Mouse (Mus musculus) heart, postnatal 0 days (tissue): ENCODE results near the gene Rnf181. TPM values are rescaled to one million over a fixed set of nuclear protein-coding genes. Genes with fewer than 3 reads are reported as not detected.

Source experiments
- ATAC-seq: fragments of 200-750 bp; cut with Nextera tagmentation; 2 replicates; pipeline ENCODE4 v1.8.0; 2017; ENCODE audit warnings: low read depth, moderate number of reproducible peaks, moderate library complexity; ENCODE audit not compliant: insufficient read depth
- DNase-seq: peaks from one replicate; pipeline ENCODE4 v3.0.0-alpha.2; 2016; ENCODE audit warnings: low spot score
- H3K27ac ChIP-seq: fragments of 300-500 bp; sonication (generic); 2 replicates; pipeline ENCODE4 v1.5.1; 2014; ENCODE audit warnings: low read depth, mild to moderate bottlenecking
- H3K27me3 ChIP-seq: fragments of 300-500 bp; sonication (generic); 2 replicates; pipeline ENCODE4 v1.6.1; 2014; ENCODE audit warnings: low read length, mixed read lengths; ENCODE audit not compliant: control insufficient read depth, insufficient read depth
- H3K36me3 ChIP-seq: fragments of 300-500 bp; sonication (generic); replicated peaks from 2 replicates; pipeline ENCODE4 v1.6.1; 2014; ENCODE audit warnings: low read length, mixed read lengths; ENCODE audit not compliant: control insufficient read depth, insufficient read depth
- H3K4me1 ChIP-seq: fragments of 300-500 bp; sonication (generic); 2 replicates; pipeline ENCODE4 v1.6.1; 2014; ENCODE audit warnings: antibody characterized with exemption; ENCODE audit not compliant: control insufficient read depth, insufficient read depth
- H3K4me2 ChIP-seq: fragments of 300-500 bp; sonication (generic); 2 replicates; pipeline ENCODE4 v1.6.1; 2014; ENCODE audit warnings: low read depth, mild to moderate bottlenecking, low read length, moderate library complexity
- H3K4me3 ChIP-seq: fragments of 300-500 bp; sonication (generic); 2 replicates; pipeline ENCODE4 v1.5.1; 2014; ENCODE audit warnings: low read depth, low read length
- H3K9ac ChIP-seq: fragments of 300-500 bp; sonication (generic); replicated peaks from 2 replicates; pipeline ENCODE4 v1.6.1; 2014; ENCODE audit warnings: low read depth, low read length, mixed read lengths
- H3K9me3 ChIP-seq: fragments of 300-500 bp; sonication (generic); replicated peaks from 2 replicates; pipeline ENCODE4 v1.6.1; 2016; ENCODE audit warnings: low read length; ENCODE audit not compliant: control insufficient read depth
- CTCF ChIP-seq: IDR thresholded peaks from 2 replicates; pipeline ENCODE4 v1.5.1; 2016; ENCODE audit warnings: antibody characterized with exemption, control low read depth, low read depth
- EP300 ChIP-seq: IDR thresholded peaks from 2 replicates; pipeline ENCODE4 v1.6.1; 2016; ENCODE audit warnings: antibody characterized with exemption, low read depth
- WGBS: fragments of 180-500 bp; shearing (Covaris S2); extraction: QIAGEN DNeasy Blood & Tissue Kit; methylation state at CpG from one replicate; pipeline ENCODE4 v1.1.7; 2014; 5-methylcytosine and 5-hydroxymethylcytosine counted together
- polyA plus RNA-seq: library from polyadenylated mRNA; unstranded; fragments of >200 nt; fragmentation: Nextera tagmentation; extraction: Ambion mirVana; gene quantifications from 2 replicates; pipeline ENCODE4 v1.2.1, GENCODE M21; 2015
- total RNA-seq: library from RNA; depleted of rRNA; stranded (reverse); fragments of >200 nt; gene quantifications from 2 replicates; pipeline ENCODE4 v1.2.3, GENCODE M21; 2014; ENCODE audit warnings: low replicate concordance

The Rnf181 gene
- total and polyA plus RNA-seq, 2 experiments from 2014 or later, result 53.5 to 74.9 TPM

DNA sequence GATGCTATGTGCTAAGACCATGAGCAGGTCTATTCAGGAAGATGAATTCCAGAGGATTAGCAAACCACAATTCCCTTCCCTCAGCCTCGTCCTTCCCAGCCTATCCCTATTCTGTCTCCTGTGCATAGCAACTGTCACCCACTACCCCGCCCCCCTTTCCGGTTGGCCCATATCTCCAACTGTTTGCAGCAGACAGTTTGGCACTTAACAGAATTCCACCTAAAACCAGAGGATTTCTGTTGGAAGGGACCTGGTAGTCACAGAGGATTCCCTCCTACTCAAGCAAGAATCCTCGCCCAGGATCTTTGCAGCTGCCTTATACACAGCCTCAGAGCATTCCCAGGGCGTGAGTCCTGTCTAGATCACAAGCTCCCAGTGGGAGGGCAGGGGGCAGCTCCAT, 4.4 kb upstream of the Rnf181 start:
- DNase-seq, result peak; percentile 48

DNA sequence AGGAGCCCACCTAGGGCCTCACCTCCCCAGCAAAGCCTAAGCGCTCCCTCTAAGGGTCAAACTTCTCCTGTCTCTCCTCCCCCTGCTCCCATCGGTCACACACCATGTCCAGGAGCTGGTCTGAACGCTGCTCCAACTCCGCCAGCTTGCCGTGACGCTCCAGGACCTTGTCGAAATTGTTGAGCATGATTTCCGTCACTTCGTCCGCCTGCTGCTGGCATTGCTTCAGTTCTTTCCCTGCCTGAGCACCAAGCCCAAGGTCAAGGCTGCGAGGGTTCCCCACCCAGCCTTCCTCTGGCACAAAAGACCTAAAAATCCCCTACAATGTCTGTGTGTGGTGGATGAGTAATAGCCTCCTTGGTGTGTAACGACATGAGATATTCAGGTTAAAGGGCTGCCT, 3.3 kb upstream of the Rnf181 start:
- no peak overlapping the region for H3K4me2 ChIP-seq
- DNase-seq (no peak), ATAC-seq (no peak)
- TF ChIP-seq EP300, result no peak
- TF ChIP-seq CTCF, result no peak
- H3K36me3 ChIP-seq, result 0 out of 2 replicates have a peak, but pooled peaks cover 6% of the 10 kb centered on the region
- no peaks in the 10 kb centered on the region for H3K9me3 ChIP-seq
- peaks cover 31% of the 10 kb centered on the region for H3K4me1 ChIP-seq
- no peaks in the 10 kb centered on the region for H3K27me3 ChIP-seq
- no peak overlapping the region for H3K4me3 ChIP-seq
- WGBS, result 70% methylated on average over 12 of the region's 12 CpGs
- H3K27ac ChIP-seq, result no peak overlapping the region; the same call in 1 of the 2 replicates
- no peak overlapping the region for H3K9ac ChIP-seq

More for the DNA sequence above, 4.4 kb upstream of the Rnf181 start:
- peak overlapping the region; percentile 75 for H3K27ac ChIP-seq
- WGBS, result 41% methylated on average over 5 of the region's 5 CpGs
- H3K4me3 ChIP-seq, result no peak overlapping the region
- no peaks in the 10 kb centered on the region for H3K9me3 ChIP-seq
- H3K36me3 ChIP-seq, result 0 out of 2 replicates have a peak, but pooled peaks cover 10% of the 10 kb centered on the region
- ATAC-seq, result peak; percentile 58
- no peak overlapping the region for H3K9ac ChIP-seq
- H3K27me3 ChIP-seq, result no peaks in the 10 kb centered on the region
- peaks cover 31% of the 10 kb centered on the region for H3K4me1 ChIP-seq
- no peak overlapping the region for H3K4me2 ChIP-seq
- TF ChIP-seq CTCF (no peak), EP300 (no peak)

DNA sequence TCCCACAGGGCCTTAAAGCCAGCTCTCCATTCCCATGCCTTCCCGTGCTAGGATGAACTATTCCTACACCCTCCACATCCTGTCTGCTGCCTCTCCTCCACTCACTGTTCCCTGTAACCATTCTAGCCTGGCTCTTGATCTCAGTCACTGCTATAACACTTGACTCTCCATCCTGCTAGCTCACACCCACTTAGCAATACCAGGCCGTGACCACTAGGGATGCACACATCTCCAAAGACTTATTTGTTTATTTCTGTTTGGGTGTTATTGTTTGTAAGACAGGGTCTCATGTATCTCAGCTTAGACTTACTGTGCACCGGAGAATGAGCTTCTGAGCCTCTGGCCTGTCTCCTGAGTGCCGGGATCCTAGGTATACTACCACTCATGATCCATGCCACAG, 2.8 kb upstream of the Rnf181 start:
- Histone ChIP-seq H3K4me2 (no peak overlapping the region), H3K27ac (no peak overlapping the region), H3K4me1 (peaks cover 31% of the 10 kb centered on the region), H3K27me3 (no peaks in the 10 kb centered on the region), H3K36me3 (0 out of 2 replicates have a peak, but pooled peaks cover 6% of the 10 kb centered on the region), H3K9ac (no peak overlapping the region), H3K9me3 (no peaks in the 10 kb centered on the region), H3K4me3 (no peak overlapping the region)
- WGBS, result 71% methylated on average over 4 of the region's 4 CpGs
- ATAC-seq (no peak), DNase-seq (no peak)
- TF ChIP-seq CTCF, result no peak
- no peak for TF ChIP-seq EP300

DNA sequence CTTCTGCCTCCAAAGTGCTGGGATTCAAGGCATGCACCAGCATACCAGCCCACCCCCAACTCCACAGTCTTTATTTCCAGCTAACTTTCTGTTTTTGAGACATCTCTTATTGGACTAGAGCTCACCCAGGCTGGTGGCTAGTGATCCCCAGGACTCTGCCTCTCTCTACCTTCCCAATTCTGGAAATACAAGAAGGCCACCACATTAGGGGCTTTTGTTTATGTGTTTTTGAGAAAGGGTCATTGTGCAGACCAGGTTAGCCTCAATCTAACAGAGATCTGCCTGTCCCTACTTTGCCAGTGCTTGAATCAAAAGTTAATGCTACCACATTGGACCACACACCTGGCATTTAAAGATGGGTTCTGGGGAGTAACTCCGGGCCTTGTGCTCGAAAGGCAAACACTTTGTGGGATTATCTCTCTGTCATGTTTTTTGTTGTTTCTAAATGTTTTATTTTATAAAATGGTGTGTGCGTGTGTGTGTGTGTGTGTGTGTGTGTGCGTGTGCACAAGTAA, 761 bp upstream of the Rnf181 start:
- DNase-seq (no peak), ATAC-seq (no peak)
- H3K36me3 ChIP-seq, result 0 out of 2 replicates have a peak, but pooled peaks cover 6% of the 10 kb centered on the region
- H3K9me3 ChIP-seq, result no peaks in the 10 kb centered on the region
- H3K4me1 ChIP-seq, result peaks cover 13% of the 10 kb centered on the region
- H3K4me3 ChIP-seq, result no peak overlapping the region
- TF ChIP-seq CTCF (no peak), EP300 (no peak)
- H3K4me2 ChIP-seq, result no peak overlapping the region
- H3K27ac ChIP-seq, result no peak overlapping the region
- WGBS, result 79% methylated on average over 4 of the region's 4 CpGs
- no peak overlapping the region for H3K9ac ChIP-seq
- no peaks in the 10 kb centered on the region for H3K27me3 ChIP-seq

DNA sequence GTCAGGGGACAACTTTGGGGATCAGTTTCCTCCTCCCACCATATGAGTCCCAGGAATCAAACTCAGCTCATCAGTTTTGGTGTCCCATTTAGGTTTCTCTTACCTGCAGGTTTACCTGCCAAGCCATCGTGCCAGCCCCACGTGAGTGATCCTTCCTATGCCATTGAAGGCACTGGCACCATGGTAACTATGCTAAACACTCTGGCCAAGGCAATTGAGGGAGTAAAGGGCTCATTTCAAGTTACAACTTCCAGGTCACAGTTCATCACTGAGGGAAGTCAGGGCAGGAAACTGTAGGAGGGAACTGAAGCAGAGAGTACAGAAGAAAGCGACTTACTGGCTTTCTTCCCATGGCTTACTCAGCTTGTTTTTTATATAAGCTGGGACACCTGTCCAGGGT, 452 bp downstream of the Rnf181 start:
- H3K9me3 ChIP-seq, result no peaks in the 10 kb centered on the region
- no peaks in the 10 kb centered on the region for H3K27me3 ChIP-seq
- ATAC-seq, result no peak
- H3K27ac ChIP-seq, result no peak overlapping the region
- no peak for DNase-seq
- H3K36me3 ChIP-seq, result 0 out of 2 replicates have a peak, but pooled peaks cover 6% of the 10 kb centered on the region
- peaks cover 14% of the 10 kb centered on the region for H3K4me1 ChIP-seq
- TF ChIP-seq CTCF (no peak), EP300 (no peak)
- H3K4me2 ChIP-seq, result no peak overlapping the region
- no peak overlapping the region for H3K4me3 ChIP-seq
- 50% methylated on average over 3 of the region's 3 CpGs for WGBS
- H3K9ac ChIP-seq, result no peak overlapping the region

DNA sequence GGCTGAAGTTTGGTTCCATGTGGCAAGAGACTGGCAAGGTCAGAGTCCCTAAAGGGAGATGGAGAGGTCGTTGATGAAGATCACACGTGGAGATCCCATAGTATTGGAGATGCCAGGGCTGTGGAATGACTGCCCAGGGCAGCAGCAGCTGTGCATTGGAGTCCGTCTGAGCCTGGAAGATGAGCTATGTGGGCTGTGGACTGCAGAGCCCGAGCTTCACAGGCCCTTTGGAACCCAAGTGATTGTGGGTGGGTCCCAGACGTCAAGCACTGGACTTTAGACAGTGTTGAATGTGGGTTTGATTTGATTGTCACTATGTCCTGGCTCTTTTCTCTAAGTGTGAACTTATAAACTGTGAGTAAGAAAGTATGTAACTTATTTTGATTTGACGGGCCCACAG, 1.8 kb downstream of the Rnf181 start:
- Histone ChIP-seq H3K4me2 (no peak overlapping the region), H3K27ac (no peak overlapping the region), H3K4me1 (peaks cover 9% of the 10 kb centered on the region), H3K27me3 (no peaks in the 10 kb centered on the region), H3K9me3 (no peaks in the 10 kb centered on the region), H3K4me3 (no peak overlapping the region), H3K36me3 (0 out of 2 replicates have a peak, but pooled peaks cover 9% of the 10 kb centered on the region), H3K9ac (no peak overlapping the region)
- ATAC-seq (no peak), DNase-seq (no peak)
- WGBS, result 59% methylated on average over 6 of the region's 6 CpGs
- TF ChIP-seq EP300 (no peak), CTCF (no peak)
